Mouse (Mus musculus) limb, embryonic 11.5 days (tissue): Measurements from ENCODE around the gene Ctss. TPM values are rescaled to one million over a fixed set of nuclear protein-coding genes. Genes with fewer than 3 reads are reported as not detected.

Experiments used
- ATAC-seq: fragments of 200-750 bp; cut with Nextera tagmentation; 2 replicates; pipeline ENCODE4 v1.8.0; 2017; ENCODE audit warnings: low read depth; ENCODE audit not compliant: insufficient number of reproducible peaks, low FRiP score, low TSS enrichment
- DNase-seq: peaks from one replicate; pipeline ENCODE4 v3.0.0-alpha.2; 2015; ENCODE audit warnings: low spot score
- H3K27ac ChIP-seq: fragments of 300-500 bp; sonication (generic); replicated peaks from 2 replicates; pipeline ENCODE4 v1.5.1; 2014; ENCODE audit warnings: low read depth, mild to moderate bottlenecking, low read length
- H3K27me3 ChIP-seq: fragments of 300-500 bp; sonication (generic); 2 replicates; pipeline ENCODE4 v1.6.1; 2014; ENCODE audit warnings: mild to moderate bottlenecking, low read length, mixed read lengths; ENCODE audit not compliant: control insufficient read depth, insufficient read depth
- H3K36me3 ChIP-seq: fragments of 300-500 bp; sonication (generic); 2 replicates; pipeline ENCODE4 v1.6.1; 2014; ENCODE audit warnings: mild to moderate bottlenecking, low read length, moderate library complexity, mixed read lengths; ENCODE audit not compliant: control insufficient read depth, insufficient read depth
- H3K4me1 ChIP-seq: fragments of 300-500 bp; sonication (generic); 2 replicates; pipeline ENCODE4 v1.6.1; 2014; ENCODE audit warnings: low read length, mixed read lengths; ENCODE audit not compliant: control insufficient read depth, insufficient read depth
- H3K4me2 ChIP-seq: fragments of 300-500 bp; sonication (generic); 2 replicates; pipeline ENCODE4 v1.6.1; 2014; ENCODE audit warnings: low read depth, mild to moderate bottlenecking, moderate library complexity; ENCODE audit not compliant: severe bottlenecking
- H3K4me3 ChIP-seq: fragments of 300-500 bp; sonication (generic); 2 replicates; pipeline ENCODE4 v1.5.1; 2014; ENCODE audit warnings: low read depth, low read length
- H3K9ac ChIP-seq: fragments of 300-500 bp; sonication (generic); 2 replicates; pipeline ENCODE4 v1.6.1; 2014; ENCODE audit warnings: mild to moderate bottlenecking, low read length
- H3K9me3 ChIP-seq: fragments of 300-500 bp; sonication (generic); 2 replicates; pipeline ENCODE4 v1.6.1; 2016; ENCODE audit warnings: low read length; ENCODE audit not compliant: control insufficient read depth
- WGBS: fragments of 180-500 bp; shearing (Covaris S2); extraction: QIAGEN DNeasy Blood & Tissue Kit; methylation state at CpG from one replicate; pipeline ENCODE4 v1.1.7; 2014; 5-methylcytosine and 5-hydroxymethylcytosine counted together
- polyA plus RNA-seq: library from polyadenylated mRNA; unstranded; fragments of >200 nt; fragmentation: Nextera tagmentation; extraction: Ambion mirVana; gene quantifications from 2 replicates; pipeline ENCODE4 v1.2.1, GENCODE M21; 2014

The Ctss gene
- polyA plus RNA-seq, 1 experiment from 2014 or later, result 5.6 TPM

- H3K27me3 ChIP-seq, result no peaks in the 10 kb centered on the region
- peak overlapping the region; percentile 12; the same call in 1 of the 2 replicates for H3K4me3 ChIP-seq
- peak overlapping the region; percentile 46 for H3K4me2 ChIP-seq
- DNase-seq (peak; percentile 38), ATAC-seq (peak; percentile 26; the same call in 1 of the 2 replicates)
- peaks cover 5% of the 10 kb centered on the region; the same call in 1 of the 2 replicates for H3K36me3 ChIP-seq
- H3K9me3 ChIP-seq, result no peaks in the 10 kb centered on the region
- peak overlapping the region; percentile 59 for H3K27ac ChIP-seq
- no peak overlapping the region for H3K9ac ChIP-seq
- WGBS, result 14% methylated on average over 10 of the region's 10 CpGs
- no peaks in the 10 kb centered on the region; the same call in 1 of the 2 replicates for H3K4me1 ChIP-seq
Observed at GRCm38 (mm10) chr3:95499496-95500140, 27.0 kb upstream of the Ctss start.

DNA sequence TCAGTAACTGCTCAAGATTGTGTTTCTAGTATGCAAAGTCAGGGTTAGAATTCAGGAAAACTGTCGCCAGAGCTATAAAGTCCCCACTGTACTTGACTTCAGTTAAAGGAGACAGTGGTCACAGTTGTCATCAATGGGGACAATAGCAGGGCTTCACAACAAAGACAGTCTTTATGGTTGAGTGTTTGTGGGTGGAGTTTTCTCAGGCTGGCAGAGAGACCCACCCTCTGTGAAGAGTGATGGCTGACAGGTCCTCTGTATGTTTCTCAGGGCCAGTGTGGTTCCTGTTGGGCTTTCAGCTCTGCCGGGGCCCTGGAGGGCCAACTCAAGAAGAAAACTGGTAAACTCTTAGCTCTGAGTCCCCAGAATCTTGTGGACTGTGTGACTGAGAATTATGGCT, 24.3 kb upstream of the Ctss start:
- DNase-seq, result no peak
- H3K4me1 ChIP-seq, result no peaks in the 10 kb centered on the region; the same call in 1 of the 2 replicates
- H3K27me3 ChIP-seq, result no peaks in the 10 kb centered on the region
- H3K9me3 ChIP-seq, result no peaks in the 10 kb centered on the region
- H3K4me3 ChIP-seq, result no peak overlapping the region
- no peaks in the 10 kb centered on the region for H3K36me3 ChIP-seq
- H3K27ac ChIP-seq, result no peak overlapping the region
- H3K9ac ChIP-seq, result no peak overlapping the region
- no peak overlapping the region for H3K4me2 ChIP-seq
- ATAC-seq, result no peak
- WGBS, result 79% methylated on average over 2 of the region's 2 CpGs

DNA sequence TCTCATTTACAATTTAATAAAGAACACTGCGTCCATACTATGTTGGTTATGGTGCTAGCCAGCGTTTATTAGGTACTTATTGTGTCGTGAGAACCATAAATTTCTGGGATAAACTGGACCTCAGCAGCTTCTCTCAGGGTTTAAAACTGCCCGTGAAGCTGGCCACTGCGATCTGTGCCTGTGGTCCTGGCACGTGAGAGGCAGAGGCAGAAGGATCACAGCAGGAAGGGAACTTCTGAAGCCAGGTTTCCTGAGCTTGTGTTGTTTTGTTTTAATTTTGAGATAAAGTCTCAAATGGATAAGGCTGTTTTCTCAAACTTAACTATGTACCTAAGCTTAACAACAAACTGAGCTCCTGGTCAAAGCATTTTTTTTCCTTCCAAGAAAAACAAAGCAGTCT, 17.2 kb upstream of the Ctss start:
- ATAC-seq, result no peak
- 70% methylated on average over 6 of the region's 6 CpGs for WGBS

GRCm38 (mm10) chr3:95511611-95512180, 14.9 kb upstream of the Ctss start:
- H3K9me3 ChIP-seq, result no peaks in the 10 kb centered on the region
- no peaks in the 10 kb centered on the region for H3K36me3 ChIP-seq
- H3K4me1 ChIP-seq, result no peaks in the 10 kb centered on the region
- 79% methylated on average over 9 of the region's 9 CpGs for WGBS
- no peak overlapping the region for H3K27ac ChIP-seq
- no peak overlapping the region for H3K4me2 ChIP-seq
- ATAC-seq (no peak), DNase-seq (no peak)
- H3K27me3 ChIP-seq, result no peaks in the 10 kb centered on the region
- H3K9ac ChIP-seq, result no peak overlapping the region
- H3K4me3 ChIP-seq, result no peak overlapping the region

More for the DNA sequence above, 17.2 kb upstream of the Ctss start:
- Histone ChIP-seq H3K9ac (no peak overlapping the region), H3K9me3 (no peaks in the 10 kb centered on the region), H3K4me2 (no peak overlapping the region), H3K4me1 (no peaks in the 10 kb centered on the region), H3K36me3 (no peaks in the 10 kb centered on the region), H3K27me3 (no peaks in the 10 kb centered on the region), H3K27ac (no peak overlapping the region), H3K4me3 (no peak overlapping the region)
- DNase-seq, result no peak

GRCm38 (mm10) chr3:95516614-95517041, 10.0 kb upstream of the Ctss start:
- H3K9ac ChIP-seq, result no peak overlapping the region
- DNase-seq, result no peak
- H3K27me3 ChIP-seq, result no peaks in the 10 kb centered on the region
- H3K9me3 ChIP-seq, result no peaks in the 10 kb centered on the region
- H3K4me3 ChIP-seq, result no peak overlapping the region
- no peak overlapping the region for H3K4me2 ChIP-seq
- 89% methylated on average over 3 of the region's 3 CpGs for WGBS
- H3K27ac ChIP-seq, result no peak overlapping the region
- H3K4me1 ChIP-seq, result no peaks in the 10 kb centered on the region
- ATAC-seq, result 0 out of 2 replicates have a peak, but pooled peaks have one; percentile 44
- no peaks in the 10 kb centered on the region for H3K36me3 ChIP-seq

GRCm38 (mm10) chr3:95517493-95517898, 9.1 kb upstream of the Ctss start:
- Histone ChIP-seq H3K4me2 (no peak overlapping the region), H3K9me3 (no peaks in the 10 kb centered on the region), H3K4me1 (no peaks in the 10 kb centered on the region), H3K27me3 (no peaks in the 10 kb centered on the region), H3K36me3 (no peaks in the 10 kb centered on the region), H3K27ac (no peak overlapping the region), H3K4me3 (no peak overlapping the region), H3K9ac (no peak overlapping the region)
- peak; percentile 83 for DNase-seq
- 24% methylated on average over 10 of the region's 10 CpGs for WGBS
- no peak for ATAC-seq

GRCm38 (mm10) chr3:95518891-95519290, 7.7 kb upstream of the Ctss start:
- no peak overlapping the region for H3K4me3 ChIP-seq
- no peak for DNase-seq
- no peaks in the 10 kb centered on the region for H3K9me3 ChIP-seq
- no peak overlapping the region for H3K9ac ChIP-seq
- no peaks in the 10 kb centered on the region for H3K27me3 ChIP-seq
- WGBS, result 82% methylated on average over 7 of the region's 7 CpGs
- no peak for ATAC-seq
- H3K36me3 ChIP-seq, result no peaks in the 10 kb centered on the region
- no peaks in the 10 kb centered on the region for H3K4me1 ChIP-seq
- no peak overlapping the region for H3K27ac ChIP-seq
- no peak overlapping the region for H3K4me2 ChIP-seq

DNA sequence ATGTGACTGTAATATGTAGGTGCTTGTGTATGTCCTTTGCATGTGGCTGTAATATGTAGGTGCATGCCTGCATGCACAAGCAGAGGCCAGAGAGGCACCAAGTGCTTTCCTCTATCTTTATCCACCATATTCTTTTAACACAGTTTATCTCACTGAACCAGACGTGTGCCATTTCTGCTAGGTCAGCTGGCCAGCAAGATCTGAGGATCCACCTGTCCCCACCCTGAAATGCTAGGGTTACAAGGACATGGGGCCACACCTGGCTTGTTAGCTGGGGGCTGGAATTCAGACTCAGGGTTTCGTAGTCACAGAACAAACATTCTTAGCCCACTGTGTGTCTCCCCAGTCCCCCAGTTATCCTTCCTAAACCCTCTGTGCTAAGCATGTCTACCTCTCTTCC, 7.3 kb upstream of the Ctss start:
- Histone ChIP-seq H3K4me1 (no peaks in the 10 kb centered on the region), H3K9ac (no peak overlapping the region), H3K4me2 (no peak overlapping the region), H3K36me3 (no peaks in the 10 kb centered on the region), H3K9me3 (no peaks in the 10 kb centered on the region), H3K4me3 (no peak overlapping the region), H3K27me3 (no peaks in the 10 kb centered on the region), H3K27ac (no peak overlapping the region)
- DNase-seq (no peak), ATAC-seq (no peak)
- 74% methylated on average over 2 of the region's 2 CpGs for WGBS
